Mouse (Mus musculus) 416B (cell line): ENCODE results near the gene Ccdc149.

Source experiments
- DNase-seq: peaks from one replicate; pipeline ENCODE4 v3.0.0; 2011; ENCODE audit warnings: low read depth

Gene Ccdc149

DNA sequence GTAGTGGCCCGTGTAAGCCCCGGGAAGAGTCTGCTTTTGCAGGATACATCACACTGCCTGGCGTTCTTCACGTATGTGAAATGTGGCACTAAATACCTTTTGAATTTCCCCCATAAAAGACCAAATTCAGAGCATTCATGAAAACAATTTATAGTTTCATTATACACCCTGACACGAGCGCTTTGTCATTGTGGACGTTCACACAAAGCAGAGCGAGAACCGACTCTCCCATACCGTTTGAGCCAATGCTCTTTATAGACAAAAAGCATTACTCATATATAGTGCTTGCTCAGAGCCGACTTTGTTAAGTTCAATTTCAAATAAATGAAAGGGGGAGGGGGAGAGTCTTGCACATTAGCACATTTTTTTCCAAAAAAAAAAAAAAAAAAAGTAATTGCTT, 31.0 kb downstream of the Ccdc149 start:
- DNase-seq, result no peak

DNA sequence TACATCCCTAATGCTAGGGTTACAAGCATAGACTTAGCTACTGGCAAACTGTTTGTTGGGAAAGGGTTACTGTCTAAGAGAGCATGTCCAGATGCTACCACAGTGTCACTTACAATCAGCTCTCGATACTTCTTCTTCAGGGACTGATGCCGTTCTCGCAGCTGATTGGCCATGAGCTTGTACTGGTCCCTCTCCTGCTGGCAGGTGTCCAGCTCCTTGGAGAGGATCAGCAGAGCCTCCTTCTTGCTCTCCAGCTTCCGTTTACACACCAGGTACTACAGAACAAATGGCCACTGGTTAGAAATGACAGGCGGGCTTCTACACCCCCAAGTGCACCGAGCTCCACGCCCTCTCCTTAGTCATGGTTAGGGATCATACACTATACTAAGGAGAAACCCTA, 32.4 kb downstream of the Ccdc149 start:
- DNase-seq, result no peak

DNA sequence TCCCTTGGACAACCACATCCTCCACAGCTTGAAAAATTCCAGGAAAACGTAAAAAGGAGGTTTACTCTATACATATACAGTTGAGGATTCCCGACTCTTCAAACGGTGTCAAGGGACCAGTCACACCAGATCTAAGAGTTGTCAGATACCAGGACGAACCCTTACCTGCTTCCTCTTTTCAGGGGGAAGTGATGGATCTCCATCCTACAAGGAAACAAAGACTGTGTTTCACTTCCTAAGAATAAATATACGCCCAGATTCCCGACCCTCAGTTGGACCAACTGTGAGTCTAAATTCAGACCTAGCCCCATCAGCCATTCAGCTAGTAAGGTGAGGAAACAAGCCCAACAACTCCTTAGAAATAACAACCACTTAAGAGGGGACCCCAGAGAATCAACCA, 35.8 kb downstream of the Ccdc149 start:
- DNase-seq, result no peak

DNA sequence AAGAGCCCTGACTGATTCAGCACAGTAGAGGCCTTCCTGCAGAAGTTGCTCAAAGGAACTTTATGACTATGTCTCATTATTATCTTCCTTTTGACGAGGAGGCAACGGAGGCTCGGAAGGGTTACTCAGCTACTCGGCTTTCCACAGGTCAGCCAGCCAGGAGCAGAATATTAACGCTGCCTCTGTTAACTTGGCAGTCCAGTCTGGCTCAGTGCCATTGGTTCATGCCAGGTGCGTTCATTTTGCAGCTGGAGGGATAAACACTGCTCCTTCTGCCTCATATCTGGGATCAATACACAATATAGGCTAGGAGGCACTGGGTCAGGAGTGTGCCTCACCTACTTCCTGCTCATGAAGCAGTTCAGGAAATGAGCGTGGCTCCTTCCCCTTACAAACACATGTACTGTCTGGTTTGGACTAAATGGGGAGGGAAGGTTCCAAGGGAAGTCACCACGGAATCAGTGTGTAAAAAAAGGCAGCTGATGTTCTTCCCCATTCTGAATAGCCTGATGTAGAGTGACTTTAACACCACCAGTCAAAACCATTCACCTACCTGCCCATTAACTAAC, 40.0 kb downstream of the Ccdc149 start:
- DNase-seq, result no peak

DNA sequence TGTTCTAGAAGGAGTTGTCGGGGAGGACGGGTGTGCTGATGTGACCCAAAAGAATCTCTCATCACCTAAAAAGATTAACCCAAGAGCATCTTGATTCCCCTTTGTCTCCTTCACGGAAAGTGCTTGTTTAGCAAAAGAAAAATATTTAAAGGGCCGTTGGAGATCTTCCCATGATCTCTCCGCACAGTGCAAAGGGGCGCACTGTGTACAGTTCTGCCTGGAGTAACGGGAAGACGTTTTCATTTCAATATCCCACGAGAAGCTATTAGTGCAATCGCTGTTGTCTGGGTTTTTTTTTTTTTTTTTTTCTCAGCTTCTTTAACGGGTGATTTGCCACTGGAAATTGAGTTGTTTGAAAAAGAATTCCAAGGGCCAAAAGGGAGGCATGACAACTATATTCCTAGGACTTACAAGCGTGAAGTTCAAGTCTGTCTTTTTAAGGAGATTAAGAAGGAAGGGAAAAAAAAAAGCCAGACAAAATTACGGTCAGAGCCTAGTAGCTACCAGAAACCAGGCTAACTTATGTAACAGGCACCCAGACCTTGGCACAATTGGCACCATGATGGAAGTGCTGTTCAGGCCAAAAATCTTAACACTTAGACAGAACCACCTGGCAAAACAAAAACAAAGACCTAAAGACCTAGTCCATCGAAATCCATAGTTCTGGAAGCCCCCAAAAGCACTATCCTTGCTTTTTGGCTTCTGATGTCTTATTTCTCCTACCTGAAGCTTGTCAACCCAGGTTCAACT, 41.4 kb downstream of the Ccdc149 start:
- no peak for DNase-seq

DNA sequence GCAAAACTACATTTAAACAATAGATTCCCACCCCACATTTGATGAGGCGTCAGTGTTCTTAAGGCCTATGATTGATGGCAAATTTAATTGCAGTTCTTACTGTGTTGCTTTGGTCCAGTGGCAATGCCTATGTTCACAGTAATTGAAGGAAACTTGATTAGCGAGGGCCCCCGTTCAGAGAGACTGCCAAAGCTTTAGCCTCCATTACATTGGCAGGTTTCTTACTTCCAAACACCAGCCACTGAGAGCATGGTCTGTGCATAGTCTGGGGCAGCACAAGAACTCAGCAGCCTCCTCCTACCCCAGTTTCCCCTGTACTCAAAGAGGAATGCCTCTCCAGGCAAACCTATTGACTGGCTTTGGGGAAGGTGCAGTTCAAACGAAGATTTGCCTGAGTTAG, 42.7 kb downstream of the Ccdc149 start:
- no peak for DNase-seq

DNA sequence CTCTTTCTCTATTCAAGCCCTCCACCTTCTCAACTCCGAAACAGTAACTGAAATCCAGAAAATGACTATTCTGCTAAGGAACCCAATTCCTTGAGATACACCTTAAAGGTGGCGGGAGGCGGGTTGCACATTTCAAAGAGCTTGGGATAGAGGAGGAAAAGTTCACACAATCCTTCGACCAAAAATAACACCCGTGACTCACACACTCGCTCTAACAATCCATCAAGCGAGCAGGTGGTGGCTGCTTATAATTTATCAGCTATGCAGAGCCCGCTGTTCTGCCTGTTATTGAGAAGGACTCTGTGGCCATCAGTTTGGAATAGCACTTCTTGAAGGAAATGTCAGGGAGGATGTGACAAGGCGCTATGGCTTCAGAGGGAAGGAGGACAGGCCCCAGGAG, 45.5 kb downstream of the Ccdc149 start:
- DNase-seq, result no peak

DNA sequence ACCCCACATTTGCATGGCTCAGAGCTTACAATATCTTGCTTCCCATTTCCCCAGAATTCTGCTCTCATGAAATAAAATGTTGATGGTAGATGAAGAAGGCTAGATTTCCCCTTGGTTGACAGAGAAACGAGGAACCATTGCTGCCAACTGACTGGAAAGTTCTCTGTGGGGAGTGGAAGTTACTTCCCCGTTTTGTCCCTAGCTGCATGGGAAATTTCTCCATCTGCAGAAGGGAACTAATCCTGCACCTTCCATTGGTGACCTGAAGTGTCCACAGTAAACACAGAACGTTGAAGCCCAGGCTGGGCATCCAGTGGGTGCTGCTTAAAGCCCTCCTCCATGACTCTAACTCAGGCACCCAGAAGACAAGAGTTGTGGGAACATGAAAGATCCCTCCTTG, 47.4 kb downstream of the Ccdc149 start:
- DNase-seq, result no peak

DNA sequence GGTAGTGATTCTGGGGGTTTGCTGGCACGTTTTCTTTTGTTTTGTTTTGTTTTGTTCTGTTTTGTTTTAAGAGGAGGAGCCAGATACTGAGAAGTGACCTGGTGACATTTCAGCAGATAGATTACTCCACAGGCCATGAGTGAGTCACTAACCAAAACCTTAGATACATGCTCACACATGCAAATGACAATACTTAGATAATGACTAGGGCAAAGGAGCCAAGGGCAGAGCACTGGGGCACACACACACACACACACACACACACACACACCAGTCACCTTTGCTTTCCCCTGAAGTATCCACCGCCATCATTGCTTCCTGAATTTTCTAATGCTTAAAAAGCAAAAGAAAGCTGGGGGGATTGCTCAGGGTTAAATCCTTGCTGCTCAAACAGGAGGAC, 54.8 kb downstream of the Ccdc149 start:
- peak; percentile 3 for DNase-seq

DNA sequence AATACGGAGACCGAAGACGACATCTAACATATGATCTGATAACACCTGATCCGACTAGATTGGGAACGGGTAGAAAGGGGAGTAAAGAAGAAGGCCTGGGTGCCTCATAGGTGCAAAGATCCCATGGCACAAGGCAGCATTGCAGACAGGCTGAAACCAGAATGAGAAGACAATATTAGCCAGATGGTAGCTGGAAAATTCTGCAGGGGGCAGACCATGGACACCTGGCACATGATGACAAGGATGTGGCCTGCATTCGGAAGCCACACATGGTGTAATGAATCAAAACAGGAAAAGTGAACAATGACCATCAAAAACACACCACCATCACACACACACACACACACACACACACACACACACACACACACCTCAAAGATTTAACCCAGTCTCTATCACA, 55.4 kb downstream of the Ccdc149 start:
- DNase-seq, result no peak

DNA sequence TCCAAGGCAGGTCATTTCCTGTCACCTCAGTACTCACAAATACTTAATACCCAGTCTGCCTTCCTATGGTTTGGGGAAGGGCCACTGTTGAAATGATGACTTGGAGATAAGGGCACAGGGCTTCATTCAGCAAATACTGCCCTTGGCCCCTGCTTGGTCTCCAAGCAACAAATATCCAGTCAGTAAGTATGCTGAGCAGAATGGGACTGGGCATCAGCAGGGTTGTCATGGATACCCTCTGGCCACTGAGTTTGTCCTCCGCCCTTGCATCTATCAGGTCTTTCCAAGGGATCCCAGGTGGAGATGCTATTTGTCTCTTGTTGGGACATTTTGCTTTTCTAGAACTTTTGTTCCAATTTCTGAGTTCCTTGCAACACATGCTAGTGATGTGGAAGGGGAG, 56.1 kb downstream of the Ccdc149 start:
- DNase-seq, result no peak

DNA sequence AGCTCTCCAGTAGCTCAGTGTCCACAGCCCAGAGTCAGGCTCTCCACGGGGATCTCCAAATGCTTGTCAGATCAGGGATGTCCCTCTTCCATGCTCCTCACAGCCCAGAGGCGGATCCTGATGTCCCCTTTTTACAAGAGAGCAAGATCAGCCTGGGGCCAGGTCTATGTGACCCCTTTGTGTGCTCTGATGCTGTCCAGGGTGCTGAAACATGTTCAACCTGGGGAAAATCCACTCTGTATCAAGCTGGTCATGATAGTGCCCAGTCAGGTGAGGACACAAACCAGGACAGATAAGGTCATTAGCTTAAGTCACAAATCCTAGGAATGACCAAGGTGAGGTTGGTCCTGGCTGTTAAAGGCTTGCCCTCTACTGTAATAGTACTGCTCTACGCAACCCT, 59.8 kb downstream of the Ccdc149 start:
- peak; percentile 20 for DNase-seq

DNA sequence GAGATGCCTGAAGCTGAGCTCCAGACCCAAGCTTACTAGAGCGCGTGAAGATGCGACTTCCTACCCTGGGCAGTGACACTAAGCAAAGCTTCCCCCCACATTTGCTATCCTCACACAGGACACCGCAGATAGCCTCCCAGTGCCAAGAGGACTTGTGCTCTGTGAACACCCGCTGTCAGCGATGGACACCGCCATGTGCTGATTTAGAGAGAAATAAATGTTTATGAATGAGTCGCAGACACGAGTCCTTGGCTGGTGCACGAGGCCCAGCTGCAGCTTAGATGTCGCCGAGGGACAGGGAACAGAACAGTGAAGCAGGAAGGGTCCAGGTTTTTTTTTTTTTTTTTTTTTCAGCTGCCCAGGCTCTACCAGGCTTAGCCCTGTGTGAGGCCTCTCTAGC, 61.1 kb downstream of the Ccdc149 start:
- DNase-seq, result no peak

DNA sequence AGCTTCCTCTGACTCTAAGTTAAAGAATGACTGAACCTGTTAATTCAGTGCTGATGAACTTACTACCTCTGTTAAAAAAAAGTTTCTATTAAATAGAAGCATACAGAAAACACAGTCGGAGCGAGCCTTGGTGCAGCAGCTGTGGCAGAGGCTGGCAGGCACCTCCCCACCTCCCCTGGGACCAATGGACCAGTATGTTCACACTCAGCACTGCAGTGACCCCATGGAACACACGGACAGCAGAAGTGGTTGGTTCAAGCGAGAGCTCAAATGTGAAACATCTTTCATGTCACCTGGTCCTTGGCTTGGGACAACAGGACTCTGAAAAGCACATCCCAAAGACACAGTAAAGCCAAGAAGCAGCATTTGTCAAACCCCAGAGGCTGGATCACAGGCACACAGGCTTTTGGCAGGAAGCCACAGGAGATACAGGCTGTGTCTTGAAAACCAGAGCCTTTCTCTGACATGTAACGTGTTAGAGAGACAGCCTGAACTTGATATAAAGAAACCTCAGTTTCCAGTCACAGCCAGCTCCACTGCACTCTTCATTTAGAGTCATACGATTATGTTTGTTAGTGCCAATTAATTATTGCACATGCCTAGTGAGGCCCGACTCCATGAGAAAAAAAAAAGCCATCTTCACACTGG, 62.5 kb downstream of the Ccdc149 start:
- no peak for DNase-seq

DNA sequence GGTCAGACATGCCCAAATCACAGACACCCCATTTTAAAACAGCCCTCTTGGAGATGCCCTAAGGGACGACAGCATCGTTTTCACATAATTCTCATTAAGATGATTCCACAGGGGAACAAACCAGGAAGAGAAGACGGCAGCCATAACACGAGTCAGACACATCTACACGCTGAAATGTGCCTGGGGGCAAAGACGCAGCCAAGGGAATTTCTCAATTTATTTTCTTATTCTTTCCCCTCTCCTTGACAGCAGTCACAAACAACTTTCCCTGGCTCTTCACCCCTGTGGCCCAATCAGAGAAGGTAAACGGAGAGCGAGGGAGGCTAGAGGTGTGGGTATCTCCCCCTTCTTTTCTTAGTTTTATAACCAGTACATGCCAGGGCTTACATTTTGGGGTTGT, 66.9 kb downstream of the Ccdc149 start:
- no peak for DNase-seq

DNA sequence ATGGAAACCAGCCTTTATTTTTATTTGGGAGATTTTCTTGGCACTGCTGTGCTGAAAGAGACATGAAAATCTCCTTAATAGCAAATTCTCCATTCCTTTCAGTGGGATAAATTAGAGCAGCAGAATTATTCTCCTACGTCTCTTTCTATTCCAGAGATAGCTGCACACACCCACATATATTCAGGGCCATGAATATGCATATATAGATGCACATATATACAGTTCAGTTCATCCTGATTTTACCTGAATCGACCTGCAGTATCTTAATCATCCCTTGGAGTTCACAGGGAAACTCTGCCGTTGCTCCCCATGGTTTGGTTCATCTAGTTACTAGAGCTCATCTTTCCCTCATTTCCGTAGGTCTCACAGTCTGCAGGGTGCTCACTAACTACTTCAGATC, 77.6 kb downstream of the Ccdc149 start:
- no peak for DNase-seq

DNA sequence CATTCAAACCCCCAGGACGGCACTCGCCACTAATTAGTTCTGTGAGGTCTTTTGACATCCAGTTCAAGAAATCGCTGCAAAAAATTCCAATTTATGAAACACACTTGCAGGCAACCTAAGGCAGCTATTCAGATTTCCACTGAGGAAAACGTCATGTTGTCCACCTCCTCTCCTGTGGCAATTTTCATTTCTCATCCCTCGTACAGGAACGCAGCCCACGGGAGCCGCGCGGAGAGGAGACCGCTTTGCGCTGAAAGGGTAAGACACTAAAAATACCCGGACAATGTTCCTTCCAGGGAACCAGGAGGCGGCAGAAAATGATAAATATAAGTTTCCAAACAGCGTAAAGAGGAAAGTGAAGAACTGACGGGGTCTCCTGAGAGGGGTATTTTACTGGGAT, 79.8 kb downstream of the Ccdc149 start:
- no peak for DNase-seq

DNA sequence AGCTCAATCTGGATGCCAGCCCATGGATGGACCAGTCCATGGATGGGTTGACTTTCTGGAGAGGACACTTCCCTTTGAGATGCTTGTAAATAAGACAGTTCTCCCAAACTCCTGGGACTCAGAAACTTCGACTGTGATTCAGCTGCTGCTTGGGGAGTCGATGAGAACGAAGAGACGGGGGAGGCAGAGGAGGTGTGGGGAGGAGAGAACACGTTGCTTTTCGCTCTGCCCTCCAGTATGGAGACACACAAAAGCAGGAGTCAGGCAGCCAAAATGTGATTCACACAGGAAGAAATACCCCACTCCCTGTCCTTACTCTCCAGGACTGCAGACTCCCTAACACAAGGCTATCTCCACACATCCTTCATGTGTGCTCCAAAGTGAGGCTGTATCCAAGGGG, 80.9 kb downstream of the Ccdc149 start:
- no peak for DNase-seq

DNA sequence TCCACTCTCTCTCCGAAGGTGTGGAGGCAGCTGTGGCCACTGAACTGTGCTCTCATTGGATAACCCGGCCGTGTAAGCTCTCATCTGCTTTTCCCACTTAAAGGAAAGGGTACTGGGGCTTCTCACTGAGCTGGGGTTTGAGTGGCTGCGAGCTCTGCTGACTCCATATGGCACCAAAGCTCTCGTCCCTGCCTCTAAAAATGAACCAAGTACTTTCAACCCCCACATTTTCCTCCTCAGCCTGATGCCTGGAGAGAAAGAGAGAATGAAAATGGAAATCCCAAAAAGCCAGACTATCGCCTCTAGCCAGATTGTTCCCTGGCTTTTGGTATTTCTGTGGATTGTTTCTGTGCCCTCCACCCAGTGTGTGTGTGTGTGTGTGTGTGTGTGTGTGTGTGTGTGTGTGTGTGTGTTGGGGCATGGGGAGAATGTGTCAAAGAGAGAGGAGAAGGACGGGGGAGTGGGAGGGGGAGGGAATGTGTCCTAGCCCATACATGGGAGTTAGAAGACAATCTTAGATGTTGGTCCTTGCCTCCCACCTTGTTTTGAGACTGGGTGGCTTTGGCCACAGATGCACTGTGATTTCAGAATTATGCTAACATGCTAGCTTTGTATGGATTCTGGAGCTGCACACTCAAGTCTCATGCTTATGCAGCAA, 83.1 kb downstream of the Ccdc149 start:
- DNase-seq, result no peak

DNA sequence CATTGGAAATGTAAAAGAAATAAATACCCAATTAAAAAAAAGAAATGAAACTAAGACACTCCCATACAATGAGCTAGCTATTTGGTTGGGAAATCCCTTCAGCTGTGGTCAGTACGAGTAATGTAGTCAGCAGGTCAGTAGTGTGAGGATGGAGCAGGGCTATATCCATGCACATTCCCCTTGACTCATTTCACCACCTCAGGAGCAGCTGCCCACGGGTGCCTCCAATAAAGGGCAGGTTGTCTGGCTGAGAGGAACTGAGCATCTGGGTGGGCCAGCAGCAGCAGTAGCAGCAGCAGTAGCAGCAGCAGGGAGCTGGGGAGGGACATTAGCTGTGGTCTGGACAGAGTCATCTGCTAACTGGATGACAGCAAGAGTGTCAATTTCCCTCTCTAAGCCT, 85.3 kb downstream of the Ccdc149 start:
- no peak for DNase-seq

DNA sequence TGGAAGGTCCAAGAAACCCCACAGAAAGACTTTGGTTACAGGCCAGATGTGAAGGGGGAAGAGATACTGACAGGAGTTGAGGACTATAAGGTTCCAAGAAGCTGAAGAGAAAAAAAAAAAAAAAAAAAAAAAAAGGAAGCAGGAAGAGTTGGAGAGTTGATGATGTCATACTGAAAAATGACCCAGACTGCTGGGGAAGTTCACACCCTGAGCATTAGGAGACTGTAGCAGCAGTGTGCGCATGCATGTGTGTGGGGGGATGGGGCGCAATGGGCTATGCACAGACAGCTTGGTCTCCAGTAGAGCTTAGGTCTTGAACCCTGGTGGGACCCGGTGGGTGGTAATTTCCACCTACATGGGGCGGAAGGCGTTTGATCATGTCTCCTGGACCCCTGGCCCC, 87.6 kb downstream of the Ccdc149 start:
- no peak for DNase-seq

DNA sequence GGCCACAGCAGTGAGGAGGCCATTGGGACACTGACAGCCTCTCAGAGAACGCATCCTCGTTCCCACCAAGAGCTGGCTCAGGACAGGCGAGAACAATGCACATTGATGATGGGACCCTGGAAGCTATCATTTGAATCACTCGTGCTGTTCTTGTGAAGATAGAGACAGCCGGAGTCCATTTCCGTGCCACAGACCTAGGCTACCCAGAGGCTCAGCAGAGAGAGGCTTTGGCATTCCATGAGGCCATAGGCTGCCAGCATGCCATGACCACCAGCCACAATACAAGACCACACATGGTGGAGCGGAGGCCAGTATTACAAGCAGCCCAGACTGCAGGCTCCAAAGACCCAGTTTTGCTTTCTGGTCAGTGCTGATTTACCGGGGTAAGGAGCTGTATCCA, 88.5 kb downstream of the Ccdc149 start:
- DNase-seq, result no peak

DNA sequence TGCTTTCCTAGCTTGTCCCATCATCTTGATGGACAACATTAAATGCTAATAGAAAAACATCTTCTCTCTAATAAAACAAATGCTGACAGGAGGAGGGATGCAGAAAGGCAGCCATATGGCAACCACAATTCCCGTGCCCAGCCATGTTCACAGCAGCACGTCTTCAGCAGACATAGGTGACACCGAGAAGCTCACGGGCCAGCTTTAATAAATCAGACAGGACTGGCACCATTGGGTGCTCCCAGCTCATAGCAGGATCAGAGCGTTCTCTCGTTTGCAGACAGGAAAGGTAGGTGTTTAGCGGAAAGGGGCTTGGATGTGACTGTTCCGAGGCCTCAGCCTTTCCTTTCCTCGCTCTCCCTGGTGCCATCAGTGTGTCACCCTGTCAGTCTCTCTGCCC, 95.5 kb downstream of the Ccdc149 start:
- no peak for DNase-seq
